Mouse (Mus musculus): ENCODE results near the gene Cryzl2. TPM values are rescaled to one million over a fixed set of nuclear protein-coding genes. Genes with fewer than 3 reads are reported as not detected.

Gene Cryzl2
- polyA plus RNA-seq (2014; fragmentation: Illumina TruSeq; extraction: RNeasy Lipid Tissue Mini Kit (QIAGEN cat#74804); ENCODE audit: low replicate concordance), result 2.0 TPM

DNA sequence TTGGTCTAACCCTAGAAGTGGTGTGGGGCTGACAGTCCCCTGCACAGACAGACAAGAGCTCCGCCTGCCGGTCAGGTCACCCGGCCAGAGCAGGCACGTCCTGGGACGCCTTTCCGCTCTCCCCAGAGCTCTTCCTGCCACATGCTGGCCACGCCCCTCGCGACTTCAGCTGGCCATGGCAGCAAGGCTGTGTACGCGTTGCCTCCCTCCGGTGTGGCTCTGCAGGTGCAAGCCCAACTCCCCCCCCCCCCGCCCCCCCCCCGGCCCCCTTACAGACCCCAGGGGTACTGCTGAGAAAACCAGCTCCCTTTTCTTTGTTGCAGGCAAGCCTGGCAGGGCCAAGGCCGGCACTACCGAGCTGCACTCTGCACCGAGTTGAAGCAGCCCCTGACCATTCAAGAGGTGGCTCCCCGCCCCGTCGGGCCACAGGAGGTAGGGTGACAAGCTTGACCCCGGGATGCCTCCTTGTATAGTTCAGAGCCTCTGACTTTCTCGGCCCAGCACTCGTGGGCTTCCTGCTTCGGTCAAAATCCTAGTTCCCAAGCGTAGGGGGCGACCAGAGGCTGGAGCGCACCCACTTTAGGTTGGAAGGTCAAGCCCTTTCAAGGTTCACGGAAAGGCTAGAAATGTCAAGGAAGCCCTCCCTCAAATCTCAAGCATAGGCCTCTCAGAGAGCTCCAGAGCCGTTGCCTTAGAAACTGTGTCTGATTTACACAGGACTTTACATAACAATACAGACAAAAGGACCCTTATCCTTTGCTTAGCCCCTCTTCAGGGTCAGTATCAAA, at the start of gene Cryzl2:
TSS of gene Cryzl2 (plus strand) at position 157 of the 788 bp plus-strand sequence.

GRCm38 (mm10) chr1:157412454-157413369, 45.7 kb upstream of the Cryzl2 start, which contains the start of gene Rasal2:
TSS of gene Rasal2 (minus strand) at chr1:157412595.

DNA sequence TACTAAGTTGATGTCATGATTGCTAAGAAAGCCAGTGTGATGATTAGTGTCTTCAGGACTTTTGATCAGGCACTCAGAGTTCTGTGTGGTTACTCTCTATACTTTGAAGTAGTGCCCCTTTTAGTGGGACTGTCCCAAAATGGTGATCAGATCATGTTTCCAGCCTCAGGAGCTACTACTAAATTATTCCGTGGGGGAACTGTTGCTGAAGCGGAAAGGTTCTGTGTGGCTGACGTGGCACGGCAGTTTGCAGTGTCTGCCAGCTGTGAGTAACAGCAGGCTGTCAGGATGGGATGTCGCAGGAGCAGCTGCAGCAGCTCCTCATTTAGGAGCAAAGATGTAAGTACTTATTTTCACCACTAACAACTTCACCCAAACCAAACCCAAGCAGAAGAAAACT, 48.1 kb downstream of the Cryzl2 start, which contains the start of gene Sec16b:
TSS of gene Sec16b (plus strand) at position 207 of the 400 bp plus-strand sequence.

Other genes starting within 250 kb of the Cryzl2 start
- gene Rasal2, start 46.0 kb upstream of the Cryzl2 start, polyA plus RNA-seq (2014; fragmentation: Illumina TruSeq; extraction: RNeasy Lipid Tissue Mini Kit (QIAGEN cat#74804); ENCODE audit: low replicate concordance), result 7.2 TPM
- gene Sec16b, start 48.2 kb downstream of the Cryzl2 start, polyA plus RNA-seq (2014; fragmentation: Illumina TruSeq; extraction: RNeasy Lipid Tissue Mini Kit (QIAGEN cat#74804); ENCODE audit: low replicate concordance), result 47.1 TPM

Measured in small intestine, adult 10 weeks (tissue).